Mouse (Mus musculus) CH12F3 (cell line): Measurements from ENCODE around the gene Peli2.

ENCODE experiments used
- in situ Hi-C: fragments of 300-500 bp; cut with MboI; formaldehyde crosslinking; loops from 2 replicates; pipeline ENCODE4 v1.14.3; 2020; ENCODE audit warnings: low sequenced_read_pairs

The Peli2 gene

GRCm38 (mm10) chr14:48179021-48179420 lies 58.4 kb downstream of the Peli2 start:
- in situ Hi-C loops: no loop called here

- in situ Hi-C loops: no loop called here
Observed at GRCm38 (mm10) chr14:48186302-48186701, 65.7 kb downstream of the Peli2 start.

GRCm38 (mm10) chr14:48187100-48187499 lies 66.5 kb downstream of the Peli2 start:
- in situ Hi-C loops: no loop called here

- in situ Hi-C loops: no loop called here
Observed at GRCm38 (mm10) chr14:48189330-48189729, 68.7 kb downstream of the Peli2 start.

- in situ Hi-C loops: no loop called here
Observed at GRCm38 (mm10) chr14:48190946-48191345, 70.3 kb downstream of the Peli2 start.

- in situ Hi-C loops: no loop called here
Observed at GRCm38 (mm10) chr14:48191925-48192324, 71.3 kb downstream of the Peli2 start.

- in situ Hi-C loops: no loop called here
Observed at GRCm38 (mm10) chr14:48196804-48197203, 76.2 kb downstream of the Peli2 start.

GRCm38 (mm10) chr14:48197287-48197686 lies 76.7 kb downstream of the Peli2 start:
- in situ Hi-C loops: no loop called here

GRCm38 (mm10) chr14:48198190-48198954 lies 77.7 kb downstream of the Peli2 start:
- in situ Hi-C loops: no loop called here

GRCm38 (mm10) chr14:48198957-48199356 lies 78.3 kb downstream of the Peli2 start:
- in situ Hi-C loops: no loop called here

GRCm38 (mm10) chr14:48199506-48199905 lies 78.9 kb downstream of the Peli2 start:
- in situ Hi-C loops: no loop called here

GRCm38 (mm10) chr14:48200291-48200690 lies 79.7 kb downstream of the Peli2 start:
- in situ Hi-C loops: no loop called here

- in situ Hi-C loops: no loop called here
Observed at GRCm38 (mm10) chr14:48200788-48201187, 80.2 kb downstream of the Peli2 start.

GRCm38 (mm10) chr14:48201403-48201802 lies 80.8 kb downstream of the Peli2 start:
- in situ Hi-C loops: no loop called here

- in situ Hi-C loops: no loop called here
Observed at GRCm38 (mm10) chr14:48202096-48203036, 81.7 kb downstream of the Peli2 start.

- in situ Hi-C loops: no loop called here
Observed at GRCm38 (mm10) chr14:48205044-48205443, 84.4 kb downstream of the Peli2 start.

GRCm38 (mm10) chr14:48205635-48206034 lies 85.0 kb downstream of the Peli2 start:
- in situ Hi-C loops: no loop called here

- in situ Hi-C loops: no loop called here
Observed at GRCm38 (mm10) chr14:48207119-48207518, 86.5 kb downstream of the Peli2 start.

- in situ Hi-C loops: no loop called here
Observed at GRCm38 (mm10) chr14:48207746-48208640, 87.4 kb downstream of the Peli2 start.

- in situ Hi-C loops: no loop called here
Observed at GRCm38 (mm10) chr14:48209436-48209835, 88.8 kb downstream of the Peli2 start.

GRCm38 (mm10) chr14:48210089-48210488 lies 89.5 kb downstream of the Peli2 start:
- in situ Hi-C loops: no loop called here
